Mouse (Mus musculus) spleen, adult 2 months (tissue): ENCODE measurements around the gene Plxna4.

Experiments
- CTCF ChIP-seq: fragments of 200-500 bp; IDR thresholded peaks from 2 replicates; pipeline ENCODE4 v1.5.1; 2011; ENCODE audit warnings: mild to moderate bottlenecking, inconsistent platforms; ENCODE audit not compliant: insufficient read depth, insufficient read length, insufficient replicate concordance; ENCODE audit errors: extremely low read depth
- POLR2A ChIP-seq: fragments of 200-500 bp; IDR thresholded peaks from 2 replicates; pipeline ENCODE4 v1.6.1; 2011; ENCODE audit warnings: low read depth, low read length, inconsistent platforms

- TF ChIP-seq POLR2A: no peak
- no peak for TF ChIP-seq CTCF
Observed at GRCm38 (mm10) chr6:32584243-32584880, 3.6 kb downstream of the Plxna4 start.
